Mouse (Mus musculus) liver, adult (tissue): ENCODE results near the gene Helz2.
"Not testable (repeated sequence)": the region's sequence is repeated elsewhere in the genome, so short reads cannot be mapped to it uniquely, and the experiment has no call there.

Source experiments
- GATA4 ChIP-seq: IDR thresholded peaks from 2 replicates; pipeline ENCODE4 v1.6.1; 2014; ENCODE audit warnings: mild to moderate bottlenecking, low read length; ENCODE audit not compliant: insufficient replicate concordance

The Helz2 gene

GRCm38 (mm10) chr2:181241602-181242313, at the start of gene Helz2:
TSS of gene Helz2 (minus strand) at chr2:181242027.
- TF ChIP-seq GATA4 = 0 out of 2 replicates have a peak, but pooled peaks have one; percentile 28

GRCm38 (mm10) chr2:181290937-181291336, 49.1 kb upstream of the Helz2 start:
- TF ChIP-seq GATA4 = no peak

GRCm38 (mm10) chr2:181288691-181289090, 46.9 kb upstream of the Helz2 start:
- no peak for TF ChIP-seq GATA4

- TF ChIP-seq GATA4 = not testable (repeated sequence)
Measured at GRCm38 (mm10) chr2:181287958-181288350, 46.1 kb upstream of the Helz2 start, which contains the start of gene Gmeb2. TSS of gene Gmeb2 (minus strand) at chr2:181288035.

GRCm38 (mm10) chr2:181287338-181287957, 45.6 kb upstream of the Helz2 start:
- no peak for TF ChIP-seq GATA4

GRCm38 (mm10) chr2:181286629-181287337, 45.0 kb upstream of the Helz2 start:
- TF ChIP-seq GATA4 = no peak

- no peak for TF ChIP-seq GATA4
Measured at GRCm38 (mm10) chr2:181279968-181280367, 38.1 kb upstream of the Helz2 start.

GRCm38 (mm10) chr2:181277866-181278265, 36.0 kb upstream of the Helz2 start:
- no peak for TF ChIP-seq GATA4

- peak; percentile 54; the same call in 1 of the 2 replicates for TF ChIP-seq GATA4
Measured at GRCm38 (mm10) chr2:181276766-181277165, 34.9 kb upstream of the Helz2 start.

GRCm38 (mm10) chr2:181274639-181275038, 32.8 kb upstream of the Helz2 start:
- no peak for TF ChIP-seq GATA4

- no peak for TF ChIP-seq GATA4
Measured at GRCm38 (mm10) chr2:181273829-181274228, 32.0 kb upstream of the Helz2 start.

- TF ChIP-seq GATA4 = no peak
Measured at GRCm38 (mm10) chr2:181272092-181272491, 30.3 kb upstream of the Helz2 start.

GRCm38 (mm10) chr2:181266839-181267238, 25.0 kb upstream of the Helz2 start:
- 0 out of 2 replicates have a peak, but pooled peaks have one; percentile 25 for TF ChIP-seq GATA4

GRCm38 (mm10) chr2:181253248-181253647, 11.4 kb upstream of the Helz2 start:
- no peak for TF ChIP-seq GATA4

- TF ChIP-seq GATA4 = no peak
Measured at GRCm38 (mm10) chr2:181251841-181252240, 10.0 kb upstream of the Helz2 start.

- peak; percentile 84; the same call in 1 of the 2 replicates for TF ChIP-seq GATA4
Measured at GRCm38 (mm10) chr2:181249217-181249616, 7.4 kb upstream of the Helz2 start.
